8 mouse cellular contexts compared by ENCODE assay signal in the genomic region with DNA sequence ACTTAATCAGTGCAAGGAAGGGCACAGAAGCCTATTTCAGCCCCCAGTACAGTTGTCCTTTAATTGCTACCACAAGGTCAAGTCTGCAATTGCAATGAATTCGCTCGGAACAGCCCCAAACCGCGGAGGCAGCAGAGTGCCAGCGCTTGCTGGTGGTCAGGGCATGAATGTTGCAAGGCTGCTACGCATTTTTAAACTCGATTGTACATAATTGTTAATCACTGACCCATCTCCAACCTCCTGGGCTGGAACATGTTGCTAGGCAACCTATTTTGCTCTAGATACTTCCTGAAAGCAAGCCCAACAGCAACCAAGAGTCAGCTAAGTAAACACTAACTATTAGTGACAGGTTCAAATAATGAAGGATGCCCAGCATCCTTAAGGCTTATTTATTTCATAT.
DNase-seq lines count a peak whose midpoint lies in the region; ATAC-seq and TF ChIP-seq lines count a peak whose summit lies in the region.

No protein-coding gene starts in this region.

- no peak overlapping the region for H3K4me3 ChIP-seq in hindbrain, embryonic 13.5 days

- peak overlapping the region; percentile 44 for H3K4me2 ChIP-seq in hindbrain, embryonic 13.5 days

- WGBS in hindbrain, embryonic 13.5 days = 13% methylated on average over 7 of the region's 7 CpGs

- peak; percentile 59 to 60 for DNase-seq in cerebellum, postnatal 10 days
- DNase-seq in cerebellum, postnatal 36 days = no peak
- peak; percentile 68 for DNase-seq in brain, embryonic 14.5 days (ENCODE audit: low read depth)
- DNase-seq in left cerebral cortex, postnatal 25 days (ENCODE audit: low spot score in 2 of 2) = no peak
- DNase-seq in heart, postnatal 10 days = no peak

- peaks cover 46% of the 10 kb centered on the region for H3K4me1 ChIP-seq in hindbrain, embryonic 13.5 days (replicated peaks)

- H3K9ac ChIP-seq in hindbrain, embryonic 13.5 days = no peak overlapping the region

- TF ChIP-seq CTCF in brain, embryonic 14.5 days (IDR thresholded peaks at IDR 0.05; ENCODE audit: borderline replicate concordance, extremely low read depth, insufficient read depth, insufficient read length) = no peak

- no peaks in the 10 kb centered on the region for H3K9me3 ChIP-seq in hindbrain, embryonic 13.5 days

- intact Hi-C loops in left cerebral cortex, postnatal 25 days (cut with DNase I) = no loop called here
- intact Hi-C loops in heart, postnatal 10 days (cut with DNase I) = no loop called here

- ATAC-seq in hindbrain, embryonic 13.5 days (ENCODE audit: low FRiP score) = 0 out of 2 replicates have a peak, but pooled peaks have one; percentile 16
- peak; percentile 15; the same call in 1 of the 2 replicates for ATAC-seq in megakaryocyte progenitor cell, adult 5-6 weeks (replicated peaks; ENCODE audit: poor library complexity)
- no peak for ATAC-seq in inflammation-experienced regulatory T-cells, adult 6 months

- H3K27ac ChIP-seq in hindbrain, embryonic 13.5 days = peak overlapping the region; percentile 63

- H3K36me3 ChIP-seq in hindbrain, embryonic 13.5 days = no peaks in the 10 kb centered on the region

- TF ChIP-seq POLR2A in brain, embryonic 14.5 days (IDR thresholded peaks at IDR 0.05; ENCODE audit: borderline replicate concordance, extremely low read depth, insufficient read depth, insufficient read length, poor library complexity, severe bottlenecking) = no peak

- no peaks in the 10 kb centered on the region for H3K27me3 ChIP-seq in hindbrain, embryonic 13.5 days

Comparison
In these comparisons a context has a peak if more than half of its experiments do, and no peak if none do; other contexts are left out.
1. DNase-seq: peak in cerebellum, postnatal 10 days (2 of 2) and brain, embryonic 14.5 days (single experiment); none in cerebellum, postnatal 36 days (0 of 2), left cerebral cortex, postnatal 25 days (0 of 2) and heart, postnatal 10 days (0 of 2).